Mouse (Mus musculus): ENCODE measurements at regions not wholly inside any gene's neighbourhood (a gene's known extent, or its start where the extent isn't known, plus 50 kb on each side); places are given as distances from the start of the nearest gene placed in this dataset.

DNA sequence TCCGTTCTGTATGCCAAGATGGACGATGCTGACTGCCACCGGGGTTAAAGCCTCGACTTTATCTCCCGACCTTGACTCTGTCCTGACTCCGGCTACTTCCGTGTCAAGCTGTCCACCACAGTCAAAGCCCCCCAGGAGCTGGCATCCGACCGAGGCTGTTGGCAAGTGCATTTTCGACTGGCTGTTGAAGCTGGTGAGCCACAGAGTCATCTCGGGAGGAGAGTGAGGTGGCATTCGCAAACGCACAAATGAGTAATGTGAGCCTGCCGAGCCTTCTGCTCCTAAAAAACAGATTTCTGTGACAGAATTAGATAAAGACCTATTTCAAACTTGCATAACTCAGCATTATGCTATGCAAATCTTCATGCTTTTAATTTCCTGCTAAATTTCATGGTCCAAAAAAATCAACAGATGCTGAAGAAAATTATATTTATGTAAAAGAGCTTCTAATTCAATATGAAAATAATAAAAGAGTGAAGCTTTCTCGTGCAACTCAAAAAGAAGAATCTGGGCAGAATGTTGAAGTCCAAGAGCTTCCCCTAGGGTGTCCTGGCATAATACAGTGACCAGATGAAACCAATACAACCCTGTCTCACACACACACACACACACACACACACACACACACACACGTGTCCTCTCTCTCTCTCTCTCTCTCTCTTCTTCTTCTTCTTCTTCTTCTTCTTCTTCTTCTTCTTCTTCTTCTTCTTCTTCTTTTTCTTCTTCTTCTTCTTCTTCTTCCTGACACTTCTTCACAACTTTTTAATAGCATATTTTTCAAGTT, 171.2 kb upstream of the Atp2b1 start:
- TF ChIP-seq POLR2A (IDR thresholded peaks at IDR 0.05; ENCODE audit: control insufficient read depth, extremely low read depth, insufficient read depth, low read length, poor library complexity), result no peak
- no peak for TF ChIP-seq CTCF (IDR thresholded peaks at IDR 0.05; ENCODE audit: borderline replicate concordance, control insufficient read depth, extremely low read depth, insufficient read depth, low read length, poor library complexity)
